ENCODE assay signal across 8 mouse cellular contexts in the genomic region with DNA sequence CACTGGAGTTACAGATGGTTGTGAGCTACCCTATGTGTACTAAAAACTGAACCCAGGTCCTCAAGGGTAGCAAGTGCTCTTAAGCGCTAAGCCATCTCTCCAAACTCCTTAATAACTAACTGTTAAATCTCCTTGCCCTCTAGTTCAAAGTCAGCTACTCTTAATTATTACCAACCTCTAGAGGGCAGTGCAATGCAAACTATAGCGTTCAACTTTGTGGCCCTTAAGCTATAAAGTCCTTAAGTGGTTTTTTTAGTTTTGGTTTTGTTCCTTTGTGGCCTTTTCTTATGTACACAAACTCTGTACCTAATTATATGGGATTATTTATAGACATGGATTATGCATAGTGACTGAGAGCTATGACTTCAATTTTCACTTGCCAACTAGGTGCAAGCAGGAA. TPM values are rescaled to one million over a fixed set of nuclear protein-coding genes. Genes with fewer than 3 reads are reported as not detected.
DNase-seq lines count a peak whose midpoint lies in the region; ATAC-seq and TF ChIP-seq lines count a peak whose summit lies in the region.
"Had no signal": no experiment of that assay in that cellular context is flagged by ENCODE, and none has a peak within 500 bp of the region (broad histone marks: within the 10 kb centered on the region; RNA-seq: fewer than 3 reads in every experiment).

No protein-coding gene starts in this region.

- TF ChIP-seq CTCF in G1E (IDR thresholded peaks at IDR 0.05; ENCODE audit: low read depth, low read length) = no peak; the same call in 1 of the 2 replicates

- no peak overlapping the region for H3K4me3 ChIP-seq in G1E (ENCODE audit: low read depth, low read length)
- H3K4me3 ChIP-seq in lung, embryonic 15.5 days = no peak overlapping the region
- H3K4me3 ChIP-seq: myocyte had no signal

- H3K27ac ChIP-seq in lung, embryonic 15.5 days = no peak overlapping the region

- peak; percentile 51; the same call in 1 of the 2 replicates for ATAC-seq in G1E (ENCODE audit: extremely low read depth, insufficient number of reproducible peaks, low FRiP score, poor library complexity, severe bottlenecking)
- ATAC-seq in lung, embryonic 15.5 days (ENCODE audit: borderline replicate concordance, extremely low read depth, low FRiP score, low TSS enrichment) = peak; percentile 39; the same call in 1 of the 2 replicates

- H3K27me3 ChIP-seq in G1E (ENCODE audit: insufficient read depth, low read length) = peaks cover 43% of the 10 kb centered on the region
- H3K27me3 ChIP-seq in lung, embryonic 15.5 days = no peaks in the 10 kb centered on the region

- no peaks in the 10 kb centered on the region for H3K36me3 ChIP-seq in G1E (replicated peaks)
- H3K36me3 ChIP-seq in lung, embryonic 15.5 days = no peaks in the 10 kb centered on the region

- 11% methylated on average over 2 of the region's 2 CpGs for WGBS in lung, embryonic 15.5 days

- intact Hi-C loops in gastrocnemius, postnatal 14 days (cut with DNase I; ENCODE audit: low total_unique reads) = no loop called here

- peaks cover 11% of the 10 kb centered on the region for H3K4me1 ChIP-seq in G1E (ENCODE audit: insufficient read depth, low read depth, low read length)
- H3K4me1 ChIP-seq in lung, embryonic 15.5 days = no peaks in the 10 kb centered on the region

- no peak overlapping the region for H3K9ac ChIP-seq in lung, embryonic 15.5 days

- peak; percentile 17 to 50 for DNase-seq in kidney, adult 8-10 months
- no peak for DNase-seq in kidney, postnatal 4 days
- DNase-seq in B cell, adult 2 months = peak; percentile 49 to 57
- DNase-seq in G1E (ENCODE audit: low spot score) = no peak
- DNase-seq in embryo, embryonic 11.5 days (ENCODE audit: low read depth, low spot score) = peak; percentile 42
- DNase-seq in gastrocnemius, postnatal 14 days = no peak

- no peaks in the 10 kb centered on the region for H3K9me3 ChIP-seq in G1E (replicated peaks)
- H3K9me3 ChIP-seq in lung, embryonic 15.5 days = no peaks in the 10 kb centered on the region

- H3K4me2 ChIP-seq in lung, embryonic 15.5 days = no peak overlapping the region

RNA-seq across cellular contexts. Expression of gene Map3k19, which starts 27.5 kb away (rescaled TPM):
- total RNA-seq in G1E (2014; fragmentation: Nextera tagmentation) (not detected in 2 replicates), G1E (2017) (0.12 and 0.16 TPM in 2 replicates)
- polyA plus RNA-seq in G1E (2012) = not detected in 2 replicates
- 0.40 and 0.81 TPM in 2 replicates for polyA plus RNA-seq in lung, embryonic 15.5 days (2015; fragmentation: Nextera tagmentation; extraction: Ambion mirVana)
- not detected for total RNA-seq in gastrocnemius, postnatal 14 days (2021)

RNA-seq across cellular contexts. Expression of gene Rab3gap1, which starts 41.2 kb away (rescaled TPM):
- total RNA-seq in G1E (2014; fragmentation: Nextera tagmentation) = 26.4 and 36.0 TPM in 2 replicates
- total RNA-seq in G1E (2017) = 67.3 and 70.8 TPM in 2 replicates
- 29.0 and 32.2 TPM in 2 replicates for polyA plus RNA-seq in G1E (2012)
- polyA plus RNA-seq in lung, embryonic 15.5 days (2015; fragmentation: Nextera tagmentation; extraction: Ambion mirVana) = 22.7 and 24.9 TPM in 2 replicates
- 10 to 100 TPM; 22.0 to 23.9 TPM for total RNA-seq in gastrocnemius, postnatal 14 days (2021)

RNA-seq across cellular contexts. Expression of gene Ccnt2, which starts 53.4 kb away (rescaled TPM):
- 149 and 168 TPM in 2 replicates for total RNA-seq in G1E (2014; fragmentation: Nextera tagmentation)
- total RNA-seq in G1E (2017) = 85.7 and 99.2 TPM in 2 replicates
- 15.7 and 16.8 TPM in 2 replicates for polyA plus RNA-seq in G1E (2012)
- polyA plus RNA-seq in lung, embryonic 15.5 days (2015; fragmentation: Nextera tagmentation; extraction: Ambion mirVana) = 73.6 and 83.7 TPM in 2 replicates
- total RNA-seq in gastrocnemius, postnatal 14 days (2021) = 10 to 100 TPM; 18.5 to 23.0 TPM

Comparison
In these comparisons a context has a peak if more than half of its experiments do, and no peak if none do; other contexts are left out.
1. DNase-seq: peak in kidney, adult 8-10 months (2 of 2), B cell, adult 2 months (2 of 2) and embryo, embryonic 11.5 days (single experiment); none in kidney, postnatal 4 days (0 of 2), G1E (single experiment) and gastrocnemius, postnatal 14 days (single experiment).